Mouse (Mus musculus) urinary bladder, postnatal 10 days (tissue): Measurements from ENCODE around the gene Col24a1.

Source experiments
- DNase-seq: peaks from one replicate; pipeline ENCODE4 v3.0.0; 2022; ENCODE audit warnings: low spot score

Col24a1 gene

GRCm38 (mm10) chr3:145463731-145464130 lies 171.5 kb downstream of the Col24a1 start:
- DNase-seq: no peak

DNA sequence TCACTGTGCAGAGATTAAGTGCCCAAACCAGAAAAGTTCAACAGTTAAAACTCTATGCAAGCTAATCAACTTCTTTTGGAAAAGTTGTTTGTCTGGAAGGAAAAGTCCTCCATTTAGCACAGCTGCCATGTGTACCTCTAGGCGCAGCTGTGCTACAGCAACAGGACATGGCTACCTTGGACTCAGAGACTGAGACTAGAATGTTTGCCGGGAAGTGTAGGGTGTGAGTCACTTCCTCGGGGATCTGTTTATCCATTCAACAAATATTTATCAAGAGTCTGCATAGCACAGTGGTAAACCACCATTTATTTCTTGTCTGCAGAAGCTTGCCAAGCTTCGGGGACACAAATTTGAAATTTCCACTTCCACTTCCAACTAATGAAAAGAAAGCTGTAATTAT lies 178.8 kb downstream of the Col24a1 start:
- DNase-seq: no peak

DNA sequence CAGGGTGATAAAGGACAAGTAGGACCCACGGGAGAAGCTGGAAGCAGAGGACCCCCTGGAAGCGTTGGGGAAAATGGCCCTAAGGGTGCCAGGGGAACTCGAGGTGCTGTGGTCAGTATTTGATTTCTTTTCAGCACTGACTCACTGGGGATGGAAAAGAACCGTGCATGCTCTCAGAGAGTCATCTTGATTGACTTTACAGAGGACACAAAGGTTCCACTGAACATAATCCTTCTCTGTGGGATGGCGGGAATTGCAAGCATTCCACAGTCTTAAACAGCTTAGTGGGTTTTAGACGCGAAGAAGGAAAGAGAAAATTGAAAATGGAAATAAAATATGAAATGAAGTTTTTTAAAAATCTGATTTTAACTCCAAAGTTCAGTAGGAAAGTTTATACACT lies 181.9 kb downstream of the Col24a1 start:
- no peak for DNase-seq

DNA sequence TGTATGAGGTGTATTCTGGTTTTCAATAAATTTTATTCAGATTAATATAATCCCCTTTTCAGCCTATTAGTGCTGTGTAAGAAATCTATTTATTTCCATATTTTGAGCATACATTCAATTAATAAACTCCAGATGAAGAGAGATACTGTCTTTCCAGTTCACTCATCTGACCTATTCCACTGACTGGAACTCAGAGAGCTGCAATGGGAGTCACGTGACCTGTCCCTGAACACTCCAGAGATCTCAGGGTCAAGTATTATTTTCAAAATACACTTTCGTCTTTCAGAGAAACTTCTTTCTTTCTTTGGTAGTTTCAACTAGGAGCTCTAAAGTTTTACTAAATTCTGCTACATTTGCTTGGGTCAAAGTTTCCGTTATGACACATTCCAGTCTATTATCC lies 184.4 kb downstream of the Col24a1 start:
- DNase-seq: no peak

DNA sequence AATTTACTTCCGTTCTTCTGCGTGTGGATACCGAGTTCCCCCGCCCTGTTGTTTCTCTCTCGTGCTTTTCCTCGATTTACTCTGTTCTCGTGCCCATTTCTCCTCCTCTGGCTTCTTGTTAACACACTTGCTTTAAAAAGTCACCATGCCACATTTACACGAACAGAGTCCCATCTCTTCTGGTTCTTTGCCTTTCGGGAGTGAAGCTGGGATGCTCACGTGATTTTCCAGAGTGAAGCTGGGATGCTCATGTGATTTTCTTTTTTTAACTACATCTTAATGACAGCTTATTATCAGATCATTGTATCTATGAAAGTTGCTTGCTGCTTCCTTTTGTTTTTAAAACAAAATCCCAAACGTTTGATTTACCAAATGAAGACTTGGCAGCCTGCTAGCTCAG lies 184.8 kb downstream of the Col24a1 start:
- no peak for DNase-seq

DNA sequence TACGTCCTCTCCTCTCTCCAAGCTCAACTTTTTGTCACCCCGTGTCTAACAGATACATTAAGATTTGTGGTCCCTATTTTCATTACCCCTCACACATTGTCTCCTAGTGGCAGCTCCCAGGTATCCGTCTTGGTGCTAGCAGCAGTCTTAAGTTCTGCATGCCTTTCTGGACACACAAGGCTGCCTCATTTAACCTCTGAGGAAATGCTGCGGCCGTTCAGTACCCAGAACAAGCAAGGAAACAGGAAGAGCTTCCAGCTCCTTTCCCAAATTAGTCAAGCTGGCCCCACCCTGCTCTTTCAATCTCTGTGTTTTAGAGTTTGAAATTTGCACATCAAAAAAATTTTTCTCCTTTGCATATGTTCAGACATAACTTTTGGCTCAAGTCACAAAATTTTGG lies 186.2 kb downstream of the Col24a1 start:
- DNase-seq: no peak

DNA sequence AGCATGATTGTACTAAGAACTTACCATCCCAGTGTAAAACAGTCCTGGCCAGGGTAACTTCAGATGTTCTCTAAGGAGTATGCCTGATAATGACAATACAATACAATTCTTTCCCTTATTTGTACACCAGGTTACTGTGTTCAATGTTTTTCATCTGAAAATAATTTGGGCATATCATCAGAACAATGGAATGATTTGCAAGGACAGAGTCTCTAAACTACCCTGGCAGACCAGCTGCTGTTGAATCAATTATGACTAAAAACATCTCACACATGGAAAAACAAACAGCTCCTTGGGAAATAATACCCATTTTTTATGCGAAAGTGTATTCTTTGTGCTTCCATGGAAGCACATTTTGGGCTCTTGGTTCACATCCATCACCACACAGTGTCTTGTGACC lies 198.0 kb downstream of the Col24a1 start:
- DNase-seq: no peak

GRCm38 (mm10) chr3:145491326-145491725 lies 199.1 kb downstream of the Col24a1 start:
- no peak for DNase-seq

DNA sequence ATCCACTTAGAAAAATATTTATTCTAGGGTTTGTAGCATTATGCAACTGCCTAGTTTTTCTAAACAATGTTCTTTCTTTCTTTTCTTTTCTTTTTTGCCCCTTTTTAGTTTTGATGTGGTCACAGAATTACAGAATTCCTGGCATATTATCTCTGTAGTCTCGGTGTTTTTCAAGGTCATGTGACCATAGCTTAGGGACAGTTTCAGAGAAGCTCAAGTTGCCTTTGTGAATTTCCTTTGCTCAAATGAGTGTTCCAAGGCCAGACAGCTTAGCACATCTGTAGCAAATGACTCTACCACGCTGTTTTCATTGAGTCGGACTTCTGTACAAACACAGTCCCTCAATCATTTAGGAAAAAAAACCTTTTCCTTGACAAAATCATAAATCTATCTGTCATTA lies 205.9 kb downstream of the Col24a1 start:
- no peak for DNase-seq

DNA sequence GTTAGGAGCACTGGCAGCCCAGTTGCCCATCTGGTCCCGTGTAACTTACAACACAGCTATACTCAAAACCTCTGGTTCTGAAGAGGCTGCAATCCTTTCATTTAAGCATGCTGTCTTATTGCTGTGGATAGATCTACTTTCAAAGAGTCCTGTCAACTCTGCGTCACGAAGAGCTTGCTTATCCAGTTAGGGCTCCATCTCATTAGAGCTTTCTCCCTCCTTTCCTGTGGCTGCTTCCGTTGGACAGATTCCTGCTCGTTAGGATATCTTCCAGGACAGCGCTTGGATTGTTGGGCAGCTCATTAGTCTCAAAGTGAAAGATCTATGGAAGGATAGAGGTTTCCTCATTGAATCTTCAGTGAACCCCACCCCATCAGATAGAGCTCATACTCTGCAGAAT lies 206.6 kb downstream of the Col24a1 start:
- DNase-seq: no peak

- DNase-seq: no peak
These were observed 212.6 kb downstream of the Col24a1 start for GRCm38 (mm10) chr3:145504830-145505229.

DNA sequence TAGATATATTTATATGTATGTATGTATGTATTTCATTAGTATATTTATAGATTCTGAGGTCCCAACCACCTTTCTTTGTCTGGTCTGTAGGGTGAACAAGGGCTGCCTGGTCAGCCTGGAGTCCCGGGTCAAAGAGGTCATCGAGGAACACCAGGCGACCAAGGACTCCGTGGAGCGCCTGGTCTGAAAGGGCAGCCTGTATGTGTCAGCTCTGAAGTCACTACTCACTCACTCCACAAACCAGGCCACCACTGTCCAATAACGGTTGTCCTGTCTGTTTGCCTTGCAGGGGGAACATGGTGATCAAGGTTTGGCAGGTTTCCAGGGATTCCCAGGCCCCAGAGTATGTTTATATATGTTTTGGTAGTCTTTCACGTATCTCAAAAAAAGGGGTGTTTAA lies 216.3 kb downstream of the Col24a1 start:
- no peak for DNase-seq

DNA sequence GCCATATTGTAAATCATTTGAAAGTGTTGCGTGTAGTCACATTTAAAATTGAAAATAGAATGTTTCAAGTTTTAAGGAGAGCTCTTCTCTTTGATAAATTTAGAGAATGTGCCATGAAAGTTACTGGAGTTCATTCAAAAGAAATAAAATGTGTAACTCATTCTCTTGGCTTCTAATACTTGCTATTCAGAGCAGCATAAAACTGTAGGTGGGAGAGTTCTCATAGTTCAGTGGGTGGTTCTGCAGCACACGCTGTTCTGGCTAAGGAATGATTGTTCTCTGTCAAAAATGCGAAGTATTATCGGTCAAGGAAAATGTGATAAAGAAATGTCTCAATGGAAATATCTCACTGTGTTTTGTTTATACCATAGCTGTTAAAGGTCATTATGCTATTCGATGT lies 221.9 kb downstream of the Col24a1 start:
- DNase-seq: no peak

GRCm38 (mm10) chr3:145521528-145522080 lies 229.3 kb downstream of the Col24a1 start:
- DNase-seq: no peak

- no peak for DNase-seq
These were observed 230.0 kb downstream of the Col24a1 start for GRCm38 (mm10) chr3:145522311-145522710.

DNA sequence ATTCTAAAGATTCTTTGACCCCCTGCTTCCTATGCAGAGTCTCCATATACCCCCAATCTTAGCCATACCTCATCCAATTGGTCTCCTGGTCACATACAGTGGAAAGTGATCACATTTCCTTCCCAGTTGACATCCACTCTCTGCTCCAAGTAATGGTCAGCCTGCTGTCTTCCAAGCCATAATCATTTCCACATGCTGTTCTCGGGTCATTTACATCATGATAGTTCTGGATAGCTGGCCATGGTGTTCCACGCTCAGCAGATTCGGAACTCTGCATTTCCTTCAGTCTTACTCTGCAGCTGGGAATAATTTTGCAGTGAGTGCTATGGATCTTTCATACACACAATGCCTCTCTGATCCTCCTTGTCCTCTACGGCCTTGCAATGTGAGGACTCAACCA lies 233.0 kb downstream of the Col24a1 start:
- no peak for DNase-seq

- no peak for DNase-seq
These were observed 245.6 kb downstream of the Col24a1 start for GRCm38 (mm10) chr3:145537870-145538269.

- no peak for DNase-seq
These were observed 256.5 kb downstream of the Col24a1 start for GRCm38 (mm10) chr3:145548441-145549415.

- no peak for DNase-seq
These were observed 257.9 kb downstream of the Col24a1 start for GRCm38 (mm10) chr3:145550216-145550615.

- no peak for DNase-seq
These were observed 262.1 kb downstream of the Col24a1 start for GRCm38 (mm10) chr3:145554388-145554787.

GRCm38 (mm10) chr3:145556206-145556605 lies 263.9 kb downstream of the Col24a1 start:
- no peak for DNase-seq

DNA sequence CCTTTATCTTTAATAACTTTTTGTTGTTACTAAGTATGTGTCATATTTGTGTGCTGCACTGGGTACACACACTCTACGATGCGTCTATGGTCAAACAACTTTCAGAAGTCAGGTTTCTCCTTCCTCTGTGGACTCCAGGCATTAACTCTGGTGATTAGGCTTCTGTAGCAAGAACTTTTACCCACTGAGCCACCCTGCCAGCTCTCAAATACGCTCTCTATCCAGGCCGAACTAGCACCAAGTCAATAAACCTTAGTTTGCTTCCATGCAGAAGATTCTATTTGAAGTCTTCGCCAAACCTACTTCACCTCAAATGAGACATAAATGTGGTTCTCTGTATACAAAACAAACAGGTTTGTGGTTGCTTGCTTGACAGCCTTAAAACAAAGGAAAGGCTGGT lies 267.4 kb downstream of the Col24a1 start:
- DNase-seq: no peak

GRCm38 (mm10) chr3:145560117-145560516 lies 267.8 kb downstream of the Col24a1 start:
- DNase-seq: no peak

DNA sequence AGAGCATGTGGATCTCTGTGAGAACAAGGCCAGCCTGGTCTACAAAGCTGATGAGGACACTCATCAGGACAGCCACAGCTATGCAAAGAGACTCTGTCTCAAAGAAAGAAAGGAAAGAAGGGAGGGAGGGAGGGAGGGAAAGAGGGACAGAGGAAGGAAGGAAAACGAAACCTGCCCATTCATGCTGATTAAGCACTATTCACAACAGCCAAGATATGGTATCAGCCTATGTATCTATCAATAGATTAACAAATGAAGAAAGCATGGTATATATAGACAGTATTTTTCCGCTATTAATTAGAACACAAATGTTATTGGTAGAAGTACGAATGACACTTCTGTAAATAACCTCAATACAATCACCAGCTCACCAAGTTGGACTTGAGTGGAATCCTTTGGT lies 282.2 kb downstream of the Col24a1 start:
- no peak for DNase-seq
